ENCODE assay signal across 10 mouse cellular contexts in the genomic region with DNA sequence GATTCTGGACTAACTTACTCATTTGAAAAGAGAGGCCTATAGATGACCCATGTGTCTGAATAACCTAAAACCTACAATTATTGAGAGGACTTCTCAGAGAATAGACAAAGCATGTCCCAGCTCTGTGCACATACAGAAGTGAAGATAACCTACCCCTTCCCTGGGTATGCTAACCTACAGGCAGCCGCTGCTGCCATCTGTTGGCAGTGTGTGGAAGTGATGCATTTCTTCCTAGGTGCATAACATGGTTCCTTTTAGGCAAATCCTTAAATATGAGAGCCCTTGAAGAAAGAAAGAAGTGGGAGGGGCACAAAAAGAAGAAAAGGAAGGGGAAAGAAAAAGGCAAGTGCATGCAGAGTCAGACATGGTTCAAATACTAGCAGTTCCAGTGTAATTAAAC. TPM values are rescaled to one million over a fixed set of nuclear protein-coding genes. Genes with fewer than 3 reads are reported as not detected.
DNase-seq lines count a peak whose midpoint lies in the region; ATAC-seq and TF ChIP-seq lines count a peak whose summit lies in the region.
"Had no signal": no experiment of that assay in that cellular context is flagged by ENCODE, and none has a peak within 500 bp of the region (broad histone marks: within the 10 kb centered on the region; RNA-seq: fewer than 3 reads in every experiment).

No protein-coding gene starts in this region.

- H3K4me2 ChIP-seq in midbrain, embryonic 14.5 days (ENCODE audit: low read length): no peak overlapping the region
- H3K4me2 ChIP-seq in midbrain, embryonic 16.5 days (ENCODE audit: low read length): no peak overlapping the region
- no peak overlapping the region for H3K4me2 ChIP-seq in heart, postnatal 0 days (ENCODE audit: low read depth, low read length)
- H3K4me2 ChIP-seq: hindbrain, embryonic 15.5 days had no signal

- no peak overlapping the region for H3K9ac ChIP-seq in midbrain, embryonic 14.5 days (replicated peaks; ENCODE audit: low read length)
- H3K9ac ChIP-seq in midbrain, embryonic 16.5 days (ENCODE audit: low read depth, low read length): no peak overlapping the region
- no peak overlapping the region for H3K9ac ChIP-seq in heart, postnatal 0 days (replicated peaks; ENCODE audit: low read depth, low read length)
- H3K9ac ChIP-seq: hindbrain, embryonic 15.5 days had no signal

- ATAC-seq in midbrain, embryonic 14.5 days (ENCODE audit: low FRiP score, low TSS enrichment): no peak; the same call in 1 of the 2 replicates
- ATAC-seq in midbrain, embryonic 16.5 days: no peak
- peak; percentile 88 for ATAC-seq in common myeloid progenitor, adult 5-6 weeks (replicated peaks; ENCODE audit: low read depth, poor library complexity, severe bottlenecking)
- no peak for ATAC-seq in heart, postnatal 0 days (ENCODE audit: insufficient read depth, low read depth)

- peak; percentile 70 for DNase-seq in midbrain, embryonic 14.5 days
- DNase-seq in R1 (ENCODE audit: low read depth, low spot score): peak; percentile 46
- peak; percentile 15 for DNase-seq in heart, postnatal 0 days (ENCODE audit: low spot score)
- peak; percentile 69 to 73 for DNase-seq in left cerebral cortex, adult 18-20 months (ENCODE audit: low spot score in 2 of 2)
- peak; percentile 9 to 47 for DNase-seq in natural killer cell, adult 2 months (ENCODE audit: low spot score in 2 of 2)
- peak; percentile 20 to 37 for DNase-seq in urinary bladder, postnatal 36 days (ENCODE audit: low spot score in 2 of 2)

- no peak overlapping the region for H3K27ac ChIP-seq in midbrain, embryonic 14.5 days (replicated peaks; ENCODE audit: low read depth, low read length)
- H3K27ac ChIP-seq in midbrain, embryonic 16.5 days (ENCODE audit: low read length): no peak overlapping the region
- no peak overlapping the region for H3K27ac ChIP-seq in heart, postnatal 0 days (ENCODE audit: low read depth)
- H3K27ac ChIP-seq: hindbrain, embryonic 15.5 days had no signal

- peak; percentile 83 for TF ChIP-seq CTCF in heart, postnatal 0 days (IDR thresholded peaks at IDR 0.05; ENCODE audit: low read depth)

- H3K4me3 ChIP-seq in midbrain, embryonic 14.5 days (replicated peaks; ENCODE audit: low read depth, low read length): no peak overlapping the region
- no peak overlapping the region for H3K4me3 ChIP-seq in midbrain, embryonic 16.5 days (ENCODE audit: low read depth, low read length)
- H3K4me3 ChIP-seq in heart, postnatal 0 days (ENCODE audit: low read depth, low read length): no peak overlapping the region
- H3K4me3 ChIP-seq: hindbrain, embryonic 15.5 days had no signal

- H3K9me3 ChIP-seq in midbrain, embryonic 14.5 days (ENCODE audit: control insufficient read depth, low read length): no peaks in the 10 kb centered on the region
- no peaks in the 10 kb centered on the region for H3K9me3 ChIP-seq in midbrain, embryonic 16.5 days (replicated peaks; ENCODE audit: control insufficient read depth, low read length, poor library complexity, severe bottlenecking)
- H3K9me3 ChIP-seq in heart, postnatal 0 days (replicated peaks; ENCODE audit: control insufficient read depth, low read length): no peaks in the 10 kb centered on the region
- H3K9me3 ChIP-seq: hindbrain, embryonic 15.5 days had no signal

- 11% methylated on average over 1 of the region's 1 CpGs for WGBS in midbrain, embryonic 14.5 days
- 16% methylated on average over 1 of the region's 1 CpGs for WGBS in midbrain, embryonic 16.5 days
- WGBS in heart, postnatal 0 days: 0% methylated on average over 1 of the region's 1 CpGs

- no peak for TF ChIP-seq EP300 in heart, postnatal 0 days (IDR thresholded peaks at IDR 0.05; ENCODE audit: low read depth)

- H3K4me1 ChIP-seq in midbrain, embryonic 14.5 days (ENCODE audit: control insufficient read depth, insufficient read depth, low read length): no peaks in the 10 kb centered on the region
- H3K4me1 ChIP-seq in midbrain, embryonic 16.5 days (ENCODE audit: control insufficient read depth, insufficient read depth, low read length): no peaks in the 10 kb centered on the region
- H3K4me1 ChIP-seq in heart, postnatal 0 days (ENCODE audit: control insufficient read depth, insufficient read depth): no peaks in the 10 kb centered on the region
- H3K4me1 ChIP-seq: hindbrain, embryonic 15.5 days had no signal

- H3K36me3 ChIP-seq in midbrain, embryonic 14.5 days (ENCODE audit: control insufficient read depth, insufficient read depth, low read length): no peaks in the 10 kb centered on the region
- no peaks in the 10 kb centered on the region for H3K36me3 ChIP-seq in midbrain, embryonic 16.5 days (ENCODE audit: control insufficient read depth, insufficient read depth, low read length)
- H3K36me3 ChIP-seq in heart, postnatal 0 days (replicated peaks; ENCODE audit: control insufficient read depth, insufficient read depth, low read length): no peaks in the 10 kb centered on the region
- H3K36me3 ChIP-seq: hindbrain, embryonic 15.5 days had no signal

- no peaks in the 10 kb centered on the region for H3K27me3 ChIP-seq in midbrain, embryonic 14.5 days (ENCODE audit: control insufficient read depth, insufficient read depth, low read length)
- no peaks in the 10 kb centered on the region for H3K27me3 ChIP-seq in midbrain, embryonic 16.5 days (ENCODE audit: control insufficient read depth, insufficient read depth, low read depth, low read length)
- H3K27me3 ChIP-seq in heart, postnatal 0 days (ENCODE audit: control insufficient read depth, insufficient read depth, low read length): no peaks in the 10 kb centered on the region
- H3K27me3 ChIP-seq: hindbrain, embryonic 15.5 days had no signal

RNA-seq across cellular contexts. Expression of a gene that starts 38.8 kb away (rescaled TPM):
- not detected in 2 replicates for polyA plus RNA-seq in midbrain, embryonic 14.5 days (2014; fragmentation: Nextera tagmentation; extraction: Ambion mirVana)
- polyA plus RNA-seq in midbrain, embryonic 16.5 days (2015; fragmentation: Nextera tagmentation; extraction: Ambion mirVana): not detected in 2 replicates
- total RNA-seq in common myeloid progenitor, adult 5-6 weeks (2017): not detected in 2 replicates
- not detected in 2 replicates for total RNA-seq in heart, postnatal 0 days (2014; rRNA removed; ENCODE audit: low replicate concordance)
- polyA plus RNA-seq in heart, postnatal 0 days (2015; fragmentation: Nextera tagmentation; extraction: Ambion mirVana): not detected in 2 replicates
- not detected for total RNA-seq in left cerebral cortex, adult 18-20 months (2021)
- polyA plus RNA-seq: hindbrain, embryonic 15.5 days; stomach, embryonic 16.5 days had no signal

RNA-seq across cellular contexts. Expression of a gene that starts 41.1 kb away (rescaled TPM):
- polyA plus RNA-seq in midbrain, embryonic 14.5 days (2014; fragmentation: Nextera tagmentation; extraction: Ambion mirVana): 3.9 and 7.0 TPM in 2 replicates
- polyA plus RNA-seq in midbrain, embryonic 16.5 days (2015; fragmentation: Nextera tagmentation; extraction: Ambion mirVana): 4.1 and 4.8 TPM in 2 replicates
- total RNA-seq in common myeloid progenitor, adult 5-6 weeks (2017): 6.6 and 8.1 TPM in 2 replicates
- total RNA-seq in heart, postnatal 0 days (2014; rRNA removed; ENCODE audit: low replicate concordance): 0.73 and 4.9 TPM in 2 replicates
- polyA plus RNA-seq in heart, postnatal 0 days (2015; fragmentation: Nextera tagmentation; extraction: Ambion mirVana): 3.1 TPM in 2 replicates
- 1 to 10 TPM; 4.1 to 5.2 TPM for total RNA-seq in left cerebral cortex, adult 18-20 months (2021)

RNA-seq across cellular contexts. Expression of a gene that starts 41.3 kb away (rescaled TPM):
- polyA plus RNA-seq in midbrain, embryonic 14.5 days (2014; fragmentation: Nextera tagmentation; extraction: Ambion mirVana): 0.86 and 1.8 TPM in 2 replicates
- polyA plus RNA-seq in midbrain, embryonic 16.5 days (2015; fragmentation: Nextera tagmentation; extraction: Ambion mirVana): 2.3 and 4.0 TPM in 2 replicates
- 4.0 and 6.5 TPM in 2 replicates for total RNA-seq in common myeloid progenitor, adult 5-6 weeks (2017)
- total RNA-seq in heart, postnatal 0 days (2014; rRNA removed; ENCODE audit: low replicate concordance): 0.04 TPM in 1 of 2 replicates, not detected in the other
- 1.2 and 1.5 TPM in 2 replicates for polyA plus RNA-seq in heart, postnatal 0 days (2015; fragmentation: Nextera tagmentation; extraction: Ambion mirVana)
- 10 to 100 TPM; 10.2 to 10.7 TPM for total RNA-seq in left cerebral cortex, adult 18-20 months (2021)

Comparison
In these comparisons a context has a peak if more than half of its experiments do, and no peak if none do; other contexts are left out.
1. DNase-seq: peak in every context shown above with its lines; median percentile 71 in left cerebral cortex, adult 18-20 months; 70 in midbrain, embryonic 14.5 days; 46 in R1; 28 in urinary bladder, postnatal 36 days; 28 in natural killer cell, adult 2 months; 15 in heart, postnatal 0 days.